Mouse (Mus musculus): ENCODE measurements around the gene Zfp119b. TPM values are rescaled to one million over a fixed set of nuclear protein-coding genes. Genes with fewer than 3 reads are reported as not detected.
A peak's percentile ranks its signal among the peaks of the same experiment; 100 is the strongest.
"Not testable (repeated sequence)": the region's sequence is repeated elsewhere in the genome, so short reads cannot be mapped to it uniquely, and the experiment has no call there.

The Zfp119b gene
- polyA plus RNA-seq, 1 experiment, result 0.27 TPM

- TF ChIP-seq CTCF (IDR thresholded peaks at IDR 0.05; ENCODE audit: extremely low read depth, insufficient read depth, insufficient read length, insufficient replicate concordance) (no peak), POLR2A (IDR thresholded peaks at IDR 0.05; ENCODE audit: low read depth, low read length) (no peak)
- Histone ChIP-seq H3K4me1 (ENCODE audit: control insufficient read depth, insufficient read depth, insufficient read length) (peaks cover 2% of the 10 kb centered on the region; the same call in 1 of the 2 replicates), H3K4me3 (ENCODE audit: extremely low read depth, insufficient read depth, insufficient read length) (peak within 1 kb of the TSS; percentile 29), H3K27ac (ENCODE audit: insufficient read depth, low read length) (peak within 1 kb of the TSS; percentile 80), H3K36me3 (ENCODE audit: control insufficient read depth, insufficient read depth, low read length) (no peaks in the 10 kb centered on the region), H3K27me3 (ENCODE audit: control insufficient read depth, insufficient read depth, low read length) (no peaks in the 10 kb centered on the region)
- peak in 1 of 2 experiments; percentile 61 for DNase-seq (ENCODE audit: low read depth in 1 of 2, low spot score in 2 of 2)
- WGBS, result 20% methylated on average over 6 of the region's 6 CpGs
Measured at GRCm38 (mm10) chr17:55952447-55953027, 3.2 kb upstream of the Zfp119b start, which contains the start of gene Ebi3. Gene Ebi3, plus strand, starts transcription at chr17:55952640.

- no peak overlapping the region for H3K27ac ChIP-seq (ENCODE audit: insufficient read depth, low read length)
- H3K36me3 ChIP-seq (ENCODE audit: control insufficient read depth, insufficient read depth, low read length), result no peaks in the 10 kb centered on the region
- no peak for DNase-seq (ENCODE audit: low read depth in 1 of 2, low spot score in 2 of 2)
- TF ChIP-seq CTCF (IDR thresholded peaks at IDR 0.05; ENCODE audit: extremely low read depth, insufficient read depth, insufficient read length, insufficient replicate concordance) (no peak), POLR2A (IDR thresholded peaks at IDR 0.05; ENCODE audit: low read depth, low read length) (no peak)
- no peak overlapping the region for H3K4me3 ChIP-seq (ENCODE audit: extremely low read depth, insufficient read depth, insufficient read length)
- peaks cover 2% of the 10 kb centered on the region; the same call in 1 of the 2 replicates for H3K4me1 ChIP-seq (ENCODE audit: control insufficient read depth, insufficient read depth, insufficient read length)
- no peaks in the 10 kb centered on the region for H3K27me3 ChIP-seq (ENCODE audit: control insufficient read depth, insufficient read depth, low read length)
Measured at GRCm38 (mm10) chr17:55952041-55952440, 2.7 kb upstream of the Zfp119b start.

GRCm38 (mm10) chr17:55950601-55951000 is 1.3 kb upstream of the Zfp119b start:
- H3K4me1 ChIP-seq (ENCODE audit: control insufficient read depth, insufficient read depth, insufficient read length), result peaks cover 2% of the 10 kb centered on the region; the same call in 1 of the 2 replicates

GRCm38 (mm10) chr17:55948647-55949046 is 653 bp downstream of the Zfp119b start:
- 87% methylated on average over 4 of the region's 4 CpGs for WGBS
- no peaks in the 10 kb centered on the region for H3K36me3 ChIP-seq (ENCODE audit: control insufficient read depth, insufficient read depth, low read length)

More at GRCm38 (mm10) chr17:55950601-55951000, 1.3 kb upstream of the Zfp119b start:
- DNase-seq (ENCODE audit: low read depth in 1 of 2, low spot score in 2 of 2), result no peak
- WGBS, result 92% methylated on average over 9 of the region's 9 CpGs
- no peaks in the 10 kb centered on the region for H3K27me3 ChIP-seq (ENCODE audit: control insufficient read depth, insufficient read depth, low read length)
- H3K27ac ChIP-seq (ENCODE audit: insufficient read depth, low read length), result no peak overlapping the region
- TF ChIP-seq CTCF (IDR thresholded peaks at IDR 0.05; ENCODE audit: extremely low read depth, insufficient read depth, insufficient read length, insufficient replicate concordance), result no peak
- TF ChIP-seq POLR2A (IDR thresholded peaks at IDR 0.05; ENCODE audit: low read depth, low read length), result no peak
- no peak overlapping the region for H3K4me3 ChIP-seq (ENCODE audit: extremely low read depth, insufficient read depth, insufficient read length)
- H3K36me3 ChIP-seq (ENCODE audit: control insufficient read depth, insufficient read depth, low read length), result no peaks in the 10 kb centered on the region

GRCm38 (mm10) chr17:55945696-55946095 is 3.6 kb downstream of the Zfp119b start:
- no peaks in the 10 kb centered on the region; the same call in 1 of the 2 replicates for H3K36me3 ChIP-seq (ENCODE audit: control insufficient read depth, insufficient read depth, low read length)
- H3K4me1 ChIP-seq (ENCODE audit: control insufficient read depth, insufficient read depth, insufficient read length), result no peaks in the 10 kb centered on the region
- no peak for DNase-seq (ENCODE audit: low read depth in 1 of 2, low spot score in 2 of 2)
- H3K27me3 ChIP-seq (ENCODE audit: control insufficient read depth, insufficient read depth, low read length), result no peaks in the 10 kb centered on the region
- H3K4me3 ChIP-seq (ENCODE audit: extremely low read depth, insufficient read depth, insufficient read length), result peak overlapping the region; percentile 62; the same call in 1 of the 2 replicates
- TF ChIP-seq CTCF (IDR thresholded peaks at IDR 0.05; ENCODE audit: extremely low read depth, insufficient read depth, insufficient read length, insufficient replicate concordance), result no peak
- no peak for TF ChIP-seq POLR2A (IDR thresholded peaks at IDR 0.05; ENCODE audit: low read depth, low read length)
- peak overlapping the region; percentile 94 for H3K27ac ChIP-seq (ENCODE audit: insufficient read depth, low read length)
- 30% methylated on average over 5 of the region's 5 CpGs for WGBS

More at GRCm38 (mm10) chr17:55948647-55949046, 653 bp downstream of the Zfp119b start:
- Histone ChIP-seq H3K4me3 (ENCODE audit: extremely low read depth, insufficient read depth, insufficient read length) (no peak overlapping the region), H3K4me1 (ENCODE audit: control insufficient read depth, insufficient read depth, insufficient read length) (no peaks in the 10 kb centered on the region; the same call in 1 of the 2 replicates), H3K27ac (ENCODE audit: insufficient read depth, low read length) (no peak overlapping the region), H3K27me3 (ENCODE audit: control insufficient read depth, insufficient read depth, low read length) (no peaks in the 10 kb centered on the region)
- no peak for DNase-seq (ENCODE audit: low read depth in 1 of 2, low spot score in 2 of 2)
- TF ChIP-seq CTCF (IDR thresholded peaks at IDR 0.05; ENCODE audit: extremely low read depth, insufficient read depth, insufficient read length, insufficient replicate concordance) (no peak), POLR2A (IDR thresholded peaks at IDR 0.05; ENCODE audit: low read depth, low read length) (no peak)

GRCm38 (mm10) chr17:55944866-55945682 is 4.2 kb downstream of the Zfp119b start:
- H3K36me3 ChIP-seq (ENCODE audit: control insufficient read depth, insufficient read depth, low read length); H3K27me3 ChIP-seq (ENCODE audit: control insufficient read depth, insufficient read depth, low read length); H3K4me1 ChIP-seq (ENCODE audit: control insufficient read depth, insufficient read depth, insufficient read length): not testable (repeated sequence)
- peak overlapping the region; percentile 62 for H3K4me3 ChIP-seq (ENCODE audit: extremely low read depth, insufficient read depth, insufficient read length)
- peak; percentile 15 for TF ChIP-seq POLR2A (IDR thresholded peaks at IDR 0.05; ENCODE audit: low read depth, low read length)
- peak overlapping the region; percentile 94 for H3K27ac ChIP-seq (ENCODE audit: insufficient read depth, low read length)
- peak; percentile 35 to 89 for DNase-seq (ENCODE audit: low read depth in 1 of 2, low spot score in 2 of 2)
- WGBS, result 2% methylated on average over 56 of the region's 56 CpGs

GRCm38 (mm10) chr17:55944387-55944865 is 4.9 kb downstream of the Zfp119b start:
- not testable (repeated sequence) for H3K27me3 ChIP-seq (ENCODE audit: control insufficient read depth, insufficient read depth, low read length); DNase-seq (ENCODE audit: low read depth in 1 of 2, low spot score in 2 of 2); H3K4me1 ChIP-seq (ENCODE audit: control insufficient read depth, insufficient read depth, insufficient read length); H3K36me3 ChIP-seq (ENCODE audit: control insufficient read depth, insufficient read depth, low read length)
- Histone ChIP-seq H3K27ac (ENCODE audit: insufficient read depth, low read length) (peak overlapping the region; percentile 94), H3K4me3 (ENCODE audit: extremely low read depth, insufficient read depth, insufficient read length) (peak overlapping the region; percentile 62)
- 28% methylated on average over 10 of the region's 10 CpGs for WGBS
